Mouse (Mus musculus) kidney, adult 2 months (tissue): ENCODE results near the gene Vmn1r32. TPM values are rescaled to one million over a fixed set of nuclear protein-coding genes. Genes with fewer than 3 reads are reported as not detected.

Experiments
- DNase-seq: peaks from one replicate; pipeline ENCODE4 v3.0.0; 2021
- H3K27ac ChIP-seq: fragments of 200-500 bp; 2 replicates; pipeline ENCODE4 v1.5.1; 2012; ENCODE audit warnings: low read depth, low read length, control low read depth, inconsistent platforms; ENCODE audit not compliant: insufficient read depth
- H3K27me3 ChIP-seq: fragments of 200-500 bp; replicated peaks from 2 replicates; pipeline ENCODE4 v1.6.1; 2012; ENCODE audit warnings: mild to moderate bottlenecking, moderate library complexity, low read length, inconsistent platforms; ENCODE audit not compliant: control insufficient read depth, insufficient read depth
- H3K36me3 ChIP-seq: fragments of 200-500 bp; 2 replicates; pipeline ENCODE4 v1.6.1; 2012; ENCODE audit warnings: mild to moderate bottlenecking, moderate library complexity, low read length, inconsistent platforms; ENCODE audit not compliant: control insufficient read depth, insufficient read depth
- H3K4me1 ChIP-seq: fragments of 200-500 bp; 2 replicates; pipeline ENCODE4 v1.6.1; 2011; ENCODE audit warnings: low read length; ENCODE audit not compliant: control insufficient read depth, insufficient read depth
- H3K4me3 ChIP-seq: fragments of 200-500 bp; 2 replicates; pipeline ENCODE4 v1.5.1; 2011; ENCODE audit warnings: mild to moderate bottlenecking, low read depth, low read length, control low read depth; ENCODE audit not compliant: insufficient read depth
- CTCF ChIP-seq: fragments of 200-500 bp; conservative IDR thresholded peaks from 2 replicates; pipeline ENCODE4 v1.5.1; 2011; ENCODE audit warnings: low read depth, mild to moderate bottlenecking, control low read depth, low read length, moderate library complexity, mixed read lengths; ENCODE audit not compliant: insufficient read depth, insufficient read length
- POLR2A ChIP-seq: fragments of 200-500 bp; IDR thresholded peaks from one replicate; pipeline ENCODE4 v1.6.1; 2011; ENCODE audit warnings: low read depth, low read length, control low read depth
- WGBS: fragments of 180-500 bp; shearing (Covaris S2); methylation state at CpG from one replicate; pipeline ENCODE4 v1.1.7; 2018; 5-methylcytosine and 5-hydroxymethylcytosine counted together
- polyA plus RNA-seq: library from polyadenylated mRNA; depleted of rRNA; stranded (reverse); fragments of >200 nt; gene quantifications from 2 replicates; pipeline ENCODE4 v1.2.3, GENCODE M21; 2012; rRNA removed

Gene Vmn1r32
- polyA plus RNA-seq = not detected in 2 replicates

DNA sequence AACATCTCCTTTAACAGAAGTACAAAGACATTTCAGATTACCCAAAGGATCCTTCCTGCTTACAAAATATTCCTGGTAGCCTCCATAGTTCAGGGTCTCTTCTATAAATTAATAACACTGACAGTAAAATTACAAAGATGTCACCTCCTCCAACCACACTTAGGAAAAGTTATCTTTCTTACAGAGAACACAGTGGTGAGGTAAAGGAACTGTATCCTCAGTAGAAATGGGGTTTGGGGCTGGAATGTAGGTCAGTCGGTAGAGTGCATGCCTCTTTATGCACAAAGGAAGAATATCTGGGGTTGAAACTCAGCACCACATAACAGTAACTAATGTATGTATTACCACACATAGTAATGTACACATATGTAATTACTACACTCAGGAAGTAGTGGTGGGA is at the start of gene Vmn1r32:
TSS of gene Vmn1r32 (minus strand) at position 101 of the 400 bp plus-strand sequence.
- WGBS = 76% methylated on average over 1 of the region's 1 CpGs

GRCm38 (mm10) chr6:66595804-66596203 is 35.9 kb upstream of the Vmn1r32 start:
- no peak overlapping the region for H3K27ac ChIP-seq
- DNase-seq = no peak
- no peak for TF ChIP-seq POLR2A
- no peaks in the 10 kb centered on the region for H3K4me1 ChIP-seq
- H3K36me3 ChIP-seq = no peaks in the 10 kb centered on the region
- H3K27me3 ChIP-seq = no peaks in the 10 kb centered on the region
- H3K4me3 ChIP-seq = no peak overlapping the region

More for the DNA sequence above, at the start of gene Vmn1r32:
- Histone ChIP-seq H3K27ac (no peak within 1 kb of the TSS), H3K36me3 (no peaks in the 10 kb centered on the region), H3K4me3 (no peak within 1 kb of the TSS), H3K27me3 (no peaks in the 10 kb centered on the region), H3K4me1 (no peaks in the 10 kb centered on the region)
- DNase-seq = no peak
- TF ChIP-seq POLR2A (no peak), CTCF (no peak)

DNA sequence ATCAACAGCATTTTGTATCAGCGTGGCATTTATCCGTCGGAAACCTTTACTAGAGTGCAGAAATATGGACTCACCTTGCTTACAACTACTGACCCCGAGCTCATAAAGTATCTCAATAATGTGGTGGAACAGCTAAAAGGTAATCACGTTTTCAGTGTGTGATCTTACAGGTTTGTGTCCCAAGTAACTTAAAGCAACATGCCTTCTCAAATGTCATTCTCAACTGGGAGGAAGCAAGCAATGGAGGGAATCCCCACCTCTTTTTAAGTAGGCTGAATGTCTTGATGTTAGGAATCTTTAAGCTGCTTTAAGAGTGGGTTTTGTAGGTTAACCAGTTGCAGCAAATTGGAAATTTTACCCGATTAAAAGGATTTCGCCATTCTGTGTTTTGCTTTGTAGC is 23.9 kb downstream of the Vmn1r32 start:
- DNase-seq = no peak

GRCm38 (mm10) chr6:66535028-66535862 is 24.7 kb downstream of the Vmn1r32 start, which contains the start of gene Mad2l1:
Mad2l1 (plus strand) TSS chr6:66535390.
- TF ChIP-seq CTCF (0 out of 2 replicates have a peak, but pooled peaks have one; percentile 20), POLR2A (peak; percentile 73)
- Histone ChIP-seq H3K27me3 (no peaks in the 10 kb centered on the region), H3K27ac (peak within 1 kb of the TSS; percentile 27; the same call in 1 of the 2 replicates), H3K36me3 (no peaks in the 10 kb centered on the region), H3K4me3 (peak within 1 kb of the TSS; percentile 62), H3K4me1 (no peaks in the 10 kb centered on the region; the same call in 1 of the 2 replicates)
- DNase-seq = peak; percentile 99
- WGBS = under 1% methylated on average over 57 of the region's 57 CpGs

More for the DNA sequence above, 23.9 kb downstream of the Vmn1r32 start:
- Histone ChIP-seq H3K4me3 (peak overlapping the region; percentile 62; the same call in 1 of the 2 replicates), H3K27me3 (no peaks in the 10 kb centered on the region), H3K27ac (no peak overlapping the region), H3K36me3 (no peaks in the 10 kb centered on the region), H3K4me1 (no peaks in the 10 kb centered on the region; the same call in 1 of the 2 replicates)
- WGBS = 15% methylated on average over 7 of the region's 7 CpGs
- TF ChIP-seq CTCF (no peak), POLR2A (no peak)

- Histone ChIP-seq H3K36me3 (no peaks in the 10 kb centered on the region), H3K4me3 (peak overlapping the region; percentile 59), H3K27ac (peak overlapping the region; percentile 27; the same call in 1 of the 2 replicates), H3K27me3 (no peaks in the 10 kb centered on the region), H3K4me1 (no peaks in the 10 kb centered on the region; the same call in 1 of the 2 replicates)
- DNase-seq = peak; percentile 4
- TF ChIP-seq POLR2A (no peak), CTCF (no peak)
- 67% methylated on average over 5 of the region's 5 CpGs for WGBS
These were observed 25.4 kb downstream of the Vmn1r32 start for GRCm38 (mm10) chr6:66534366-66534941.

DNA sequence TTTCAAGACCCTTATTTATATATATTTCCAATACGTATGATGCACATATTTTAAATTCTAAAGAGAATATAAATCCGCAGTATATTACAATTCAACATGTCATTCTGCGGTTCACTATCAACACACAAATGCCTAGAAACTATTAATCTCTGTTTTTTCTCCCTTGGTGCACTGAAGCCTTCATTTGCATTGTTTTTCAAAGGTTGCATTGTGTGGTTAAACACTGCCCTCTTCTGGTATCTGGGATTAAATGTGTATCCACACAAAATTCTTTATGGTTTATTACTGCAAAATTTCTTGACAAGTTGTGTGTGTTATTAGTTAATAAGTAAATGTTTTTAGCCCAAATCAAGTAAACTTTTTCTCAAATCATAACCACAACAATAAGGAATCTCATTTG is 26.7 kb downstream of the Vmn1r32 start:
- Histone ChIP-seq H3K36me3 (no peaks in the 10 kb centered on the region), H3K4me3 (no peak overlapping the region), H3K4me1 (no peaks in the 10 kb centered on the region; the same call in 1 of the 2 replicates), H3K27ac (no peak overlapping the region), H3K27me3 (no peaks in the 10 kb centered on the region)
- 37% methylated on average over 3 of the region's 3 CpGs for WGBS
- DNase-seq = peak; percentile 62
- TF ChIP-seq POLR2A = no peak
- peak; percentile 19; the same call in 1 of the 2 replicates for TF ChIP-seq CTCF

GRCm38 (mm10) chr6:66528386-66528785 is 31.5 kb downstream of the Vmn1r32 start:
- H3K4me3 ChIP-seq = no peak overlapping the region
- H3K27ac ChIP-seq = no peak overlapping the region
- no peaks in the 10 kb centered on the region for H3K4me1 ChIP-seq
- H3K27me3 ChIP-seq = no peaks in the 10 kb centered on the region
- TF ChIP-seq POLR2A = no peak
- 94% methylated on average over 10 of the region's 10 CpGs for WGBS
- no peaks in the 10 kb centered on the region for H3K36me3 ChIP-seq
- DNase-seq = no peak
